Mouse (Mus musculus): ENCODE data around the gene Alcam. TPM values are rescaled to one million over a fixed set of nuclear protein-coding genes. Genes with fewer than 3 reads are reported as not detected.

The Alcam gene
- polyA plus RNA-seq, 1 experiment = 1.9 TPM

DNA sequence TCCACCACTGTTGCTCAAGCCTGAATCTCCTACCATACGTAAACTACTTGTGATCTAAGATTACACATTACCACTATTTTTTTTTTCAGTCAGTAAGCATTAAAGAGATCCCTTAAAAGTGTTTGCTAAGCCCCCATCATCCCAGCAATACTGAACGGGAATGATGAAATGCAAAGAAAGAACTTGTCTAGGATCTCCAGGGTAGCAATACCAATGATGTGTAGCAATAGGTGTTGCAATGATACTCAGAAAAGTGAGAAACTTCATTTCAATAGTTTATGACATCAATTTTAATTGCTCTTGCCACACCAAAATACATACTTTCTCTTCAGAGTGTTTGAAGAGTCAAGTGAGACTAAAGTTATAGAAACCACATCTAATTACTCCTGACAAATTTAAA lies 81.9 kb downstream of the Alcam start:
- Histone ChIP-seq H3K4me3 (ENCODE audit: control insufficient read depth, low read depth, low read length) (no peak overlapping the region), H3K27me3 (ENCODE audit: control insufficient read depth, insufficient read depth, low read length) (no peaks in the 10 kb centered on the region), H3K27ac (ENCODE audit: control insufficient read depth, insufficient read depth, low read depth, low read length) (no peak overlapping the region), H3K4me1 (ENCODE audit: control insufficient read depth, insufficient read depth, low read length) (no peaks in the 10 kb centered on the region), H3K36me3 (ENCODE audit: control insufficient read depth, insufficient read depth, low read length) (no peaks in the 10 kb centered on the region)
- TF ChIP-seq CTCF (IDR thresholded peaks at IDR 0.05; ENCODE audit: control insufficient read depth, insufficient read depth, insufficient replicate concordance, low read depth, low read length) (no peak), POLR2A (IDR thresholded peaks at IDR 0.05; ENCODE audit: control insufficient read depth, low read depth, low read length) (no peak)

DNA sequence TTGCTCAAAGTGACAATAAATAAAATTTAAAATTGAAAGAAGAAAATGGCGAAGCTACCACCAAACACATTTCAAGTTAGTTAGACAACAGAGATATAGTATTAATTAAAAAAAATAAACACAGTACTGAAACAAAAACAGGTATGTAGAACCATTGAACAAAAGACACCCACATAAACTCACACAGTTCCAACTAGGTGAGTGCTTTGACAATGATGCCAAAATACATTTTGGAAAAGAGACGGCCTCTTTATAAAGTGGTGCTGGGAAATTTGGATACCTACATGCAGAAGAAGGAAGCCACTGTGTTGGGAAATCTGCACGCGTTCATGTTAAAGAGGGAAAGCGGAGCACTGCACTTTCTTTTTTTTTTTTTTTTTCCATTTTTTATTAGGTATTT lies 85.4 kb downstream of the Alcam start:
- H3K4me3 ChIP-seq (ENCODE audit: control insufficient read depth, low read depth, low read length) = no peak overlapping the region
- H3K36me3 ChIP-seq (ENCODE audit: control insufficient read depth, insufficient read depth, low read length) = no peaks in the 10 kb centered on the region
- H3K27me3 ChIP-seq (ENCODE audit: control insufficient read depth, insufficient read depth, low read length) = no peaks in the 10 kb centered on the region
- no peak for TF ChIP-seq POLR2A (IDR thresholded peaks at IDR 0.05; ENCODE audit: control insufficient read depth, low read depth, low read length)
- TF ChIP-seq CTCF (IDR thresholded peaks at IDR 0.05; ENCODE audit: control insufficient read depth, insufficient read depth, insufficient replicate concordance, low read depth, low read length) = no peak
- H3K4me1 ChIP-seq (ENCODE audit: control insufficient read depth, insufficient read depth, low read length) = no peaks in the 10 kb centered on the region
- H3K27ac ChIP-seq (ENCODE audit: control insufficient read depth, insufficient read depth, low read depth, low read length) = no peak overlapping the region

DNA sequence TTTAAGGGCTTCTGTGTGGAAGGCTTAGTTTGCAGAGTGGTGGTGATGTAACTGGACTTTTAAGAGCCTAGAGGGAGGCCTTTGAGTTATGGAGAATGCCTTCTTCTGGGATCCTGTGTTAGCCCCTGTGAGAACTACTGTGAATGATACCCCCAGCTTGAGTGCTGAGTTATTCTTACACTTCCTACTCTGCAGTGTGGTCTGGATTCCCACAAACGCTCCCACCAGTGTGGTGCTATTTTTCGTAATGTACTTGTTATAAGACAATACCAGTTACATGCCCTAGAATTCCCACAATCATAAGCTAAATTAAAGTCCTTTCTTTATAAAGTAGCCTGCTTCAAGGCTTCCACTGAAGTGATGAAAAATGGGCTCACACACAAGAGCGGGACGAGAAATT lies 87.0 kb downstream of the Alcam start:
- Histone ChIP-seq H3K4me3 (ENCODE audit: control insufficient read depth, low read depth, low read length) (no peak overlapping the region), H3K36me3 (ENCODE audit: control insufficient read depth, insufficient read depth, low read length) (no peaks in the 10 kb centered on the region), H3K27ac (ENCODE audit: control insufficient read depth, insufficient read depth, low read depth, low read length) (no peak overlapping the region), H3K27me3 (ENCODE audit: control insufficient read depth, insufficient read depth, low read length) (no peaks in the 10 kb centered on the region), H3K4me1 (ENCODE audit: control insufficient read depth, insufficient read depth, low read length) (no peaks in the 10 kb centered on the region)
- TF ChIP-seq CTCF (IDR thresholded peaks at IDR 0.05; ENCODE audit: control insufficient read depth, insufficient read depth, insufficient replicate concordance, low read depth, low read length) = no peak
- no peak for TF ChIP-seq POLR2A (IDR thresholded peaks at IDR 0.05; ENCODE audit: control insufficient read depth, low read depth, low read length)

DNA sequence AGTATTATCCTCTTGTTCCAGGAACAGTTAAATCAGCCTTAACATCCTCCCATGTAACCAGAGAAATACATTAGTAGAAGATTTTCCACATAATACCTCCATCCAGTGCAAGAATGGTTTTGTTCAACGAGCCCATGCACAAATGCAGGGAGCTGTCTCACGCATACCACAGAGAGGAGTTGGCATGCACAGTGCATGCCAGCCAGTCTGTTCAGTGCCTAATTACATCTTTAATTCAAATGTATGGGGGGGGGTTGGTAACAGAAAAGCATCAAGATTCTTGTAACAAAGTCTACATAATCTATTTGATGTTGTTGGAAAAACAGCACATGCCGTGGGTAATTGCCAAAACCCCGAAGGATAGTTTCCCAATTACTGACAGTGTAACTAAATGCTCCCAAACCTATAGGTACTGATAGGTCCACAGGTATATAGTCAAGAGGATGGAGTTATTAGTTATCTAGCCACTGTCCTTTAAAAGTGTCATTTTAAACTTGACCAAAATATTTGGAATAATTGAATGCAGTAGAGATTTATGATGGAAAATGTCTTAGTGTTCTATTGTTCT lies 89.8 kb downstream of the Alcam start:
- no peaks in the 10 kb centered on the region for H3K27me3 ChIP-seq (ENCODE audit: control insufficient read depth, insufficient read depth, low read length)
- no peaks in the 10 kb centered on the region for H3K36me3 ChIP-seq (ENCODE audit: control insufficient read depth, insufficient read depth, low read length)
- no peaks in the 10 kb centered on the region for H3K4me1 ChIP-seq (ENCODE audit: control insufficient read depth, insufficient read depth, low read length)
- no peak overlapping the region for H3K27ac ChIP-seq (ENCODE audit: control insufficient read depth, insufficient read depth, low read depth, low read length)
- no peak overlapping the region for H3K4me3 ChIP-seq (ENCODE audit: control insufficient read depth, low read depth, low read length)
- TF ChIP-seq POLR2A (IDR thresholded peaks at IDR 0.05; ENCODE audit: control insufficient read depth, low read depth, low read length) (no peak), CTCF (IDR thresholded peaks at IDR 0.05; ENCODE audit: control insufficient read depth, insufficient read depth, insufficient replicate concordance, low read depth, low read length) (no peak)

DNA sequence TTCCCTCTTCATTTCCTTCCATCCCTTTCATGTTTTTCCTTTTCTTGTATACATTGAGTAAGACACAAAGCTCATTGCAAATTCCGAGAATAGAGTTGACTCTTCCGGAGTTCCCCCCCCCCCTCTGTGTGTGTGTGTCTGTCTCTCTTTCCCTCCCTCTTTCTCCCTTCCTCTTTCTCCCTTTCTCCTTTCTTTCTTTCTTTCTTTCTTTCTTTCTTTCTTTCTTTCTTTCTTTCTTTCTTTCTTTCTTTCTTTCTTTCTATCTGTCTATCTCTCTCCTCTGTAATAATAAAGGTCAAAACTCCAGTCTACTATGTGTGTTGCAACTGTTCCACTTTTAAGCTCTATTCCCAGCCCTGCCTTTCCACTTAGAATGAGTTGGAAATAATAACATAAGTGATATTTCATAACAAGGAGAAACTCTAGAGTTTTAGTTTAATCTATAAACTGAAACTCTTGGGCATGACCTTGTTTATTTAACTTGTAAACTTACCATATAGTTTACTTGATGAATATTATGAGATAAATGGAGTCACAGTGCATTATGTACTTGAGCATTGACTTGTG lies 110.3 kb downstream of the Alcam start:
- Histone ChIP-seq H3K36me3 (ENCODE audit: control insufficient read depth, insufficient read depth, low read length) (no peaks in the 10 kb centered on the region), H3K4me1 (ENCODE audit: control insufficient read depth, insufficient read depth, low read length) (no peaks in the 10 kb centered on the region), H3K27me3 (ENCODE audit: control insufficient read depth, insufficient read depth, low read length) (no peaks in the 10 kb centered on the region), H3K4me3 (ENCODE audit: control insufficient read depth, low read depth, low read length) (no peak overlapping the region), H3K27ac (ENCODE audit: control insufficient read depth, insufficient read depth, low read depth, low read length) (no peak overlapping the region)
- no peak for TF ChIP-seq POLR2A (IDR thresholded peaks at IDR 0.05; ENCODE audit: control insufficient read depth, low read depth, low read length)
- no peak for TF ChIP-seq CTCF (IDR thresholded peaks at IDR 0.05; ENCODE audit: control insufficient read depth, insufficient read depth, insufficient replicate concordance, low read depth, low read length)

DNA sequence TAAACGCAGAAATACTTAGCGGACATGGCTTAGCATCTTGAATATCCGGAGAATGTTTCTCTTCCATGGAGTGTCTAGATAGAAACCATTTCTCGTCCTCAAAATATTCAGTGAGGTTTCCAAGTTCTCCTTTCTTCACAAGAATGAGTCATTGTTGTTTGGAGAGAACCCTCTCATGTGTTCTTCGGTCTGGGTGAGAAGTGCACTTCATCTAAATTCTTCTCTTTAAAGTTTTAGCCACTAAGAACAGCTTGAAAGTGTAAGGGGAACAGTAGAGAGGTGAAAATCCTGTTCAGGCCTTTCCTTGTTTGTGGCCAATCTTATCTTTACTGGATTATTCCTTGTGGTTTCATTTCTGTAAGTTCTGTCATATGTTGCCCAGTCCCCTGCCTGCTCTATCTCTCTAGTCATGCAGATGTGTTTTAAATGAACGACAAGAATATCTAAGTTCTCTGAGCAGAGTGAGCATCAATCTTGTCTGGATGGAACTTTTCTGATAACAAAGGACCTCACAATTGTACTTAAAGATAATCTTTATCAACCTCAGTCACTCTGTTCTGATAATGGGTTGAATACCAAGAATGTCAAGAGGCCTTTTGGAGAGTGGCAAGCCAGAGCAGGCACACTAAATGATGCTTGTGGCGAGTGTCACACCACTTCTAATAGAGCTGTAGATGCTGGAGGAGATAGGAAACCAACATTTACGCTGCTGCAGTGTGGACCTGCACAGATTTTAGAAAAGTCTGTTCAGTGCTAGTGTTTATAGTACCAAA lies 111.0 kb downstream of the Alcam start:
- no peak overlapping the region for H3K27ac ChIP-seq (ENCODE audit: control insufficient read depth, insufficient read depth, low read depth, low read length)
- no peak for TF ChIP-seq CTCF (IDR thresholded peaks at IDR 0.05; ENCODE audit: control insufficient read depth, insufficient read depth, insufficient replicate concordance, low read depth, low read length)
- no peak for TF ChIP-seq POLR2A (IDR thresholded peaks at IDR 0.05; ENCODE audit: control insufficient read depth, low read depth, low read length)

DNA sequence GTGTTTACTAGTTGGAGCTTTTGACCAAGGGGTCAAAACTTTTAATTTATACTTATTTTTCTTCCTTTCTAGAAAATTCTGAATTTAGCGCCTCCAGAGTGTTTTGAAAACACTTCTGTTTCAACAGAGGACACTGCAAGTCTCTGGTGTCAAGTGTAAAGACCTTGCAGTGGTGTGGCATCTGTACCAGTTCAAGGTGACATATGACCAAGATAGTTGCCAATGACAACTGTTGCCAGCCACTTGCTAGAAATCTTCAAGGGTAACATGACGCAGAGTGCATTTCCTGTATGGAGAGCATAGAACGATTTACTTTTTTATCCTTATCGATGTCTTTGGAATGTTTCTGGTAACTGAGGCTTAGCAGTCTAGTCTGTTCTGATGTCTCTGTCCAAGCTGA lies 119.8 kb downstream of the Alcam start:
- TF ChIP-seq CTCF (IDR thresholded peaks at IDR 0.05; ENCODE audit: control insufficient read depth, insufficient read depth, insufficient replicate concordance, low read depth, low read length) (no peak), POLR2A (IDR thresholded peaks at IDR 0.05; ENCODE audit: control insufficient read depth, low read depth, low read length) (no peak)
- H3K4me1 ChIP-seq (ENCODE audit: control insufficient read depth, insufficient read depth, low read length) = no peaks in the 10 kb centered on the region
- H3K4me3 ChIP-seq (ENCODE audit: control insufficient read depth, low read depth, low read length) = no peak overlapping the region
- H3K36me3 ChIP-seq (ENCODE audit: control insufficient read depth, insufficient read depth, low read length) = no peaks in the 10 kb centered on the region
- H3K27ac ChIP-seq (ENCODE audit: control insufficient read depth, insufficient read depth, low read depth, low read length) = no peak overlapping the region
- H3K27me3 ChIP-seq (ENCODE audit: control insufficient read depth, insufficient read depth, low read length) = no peaks in the 10 kb centered on the region

More for the DNA sequence above, 111.0 kb downstream of the Alcam start:
- H3K4me3 ChIP-seq (ENCODE audit: control insufficient read depth, low read depth, low read length) = no peak overlapping the region
- no peaks in the 10 kb centered on the region for H3K36me3 ChIP-seq (ENCODE audit: control insufficient read depth, insufficient read depth, low read length)
- H3K4me1 ChIP-seq (ENCODE audit: control insufficient read depth, insufficient read depth, low read length) = no peaks in the 10 kb centered on the region
- H3K27me3 ChIP-seq (ENCODE audit: control insufficient read depth, insufficient read depth, low read length) = no peaks in the 10 kb centered on the region

Measured in testis, adult 2 months (tissue).